In genomic region chr15:78786411-78786818, GRCm38 (mm10) we compare ENCODE assay signal across 10 mouse cellular contexts. TPM values are rescaled to one million over a fixed set of nuclear protein-coding genes. Genes with fewer than 3 reads are reported as not detected.
DNase-seq lines count a peak whose midpoint lies in the region; ATAC-seq and TF ChIP-seq lines count a peak whose summit lies in the region.
"Had no signal": no experiment of that assay in that cellular context is flagged by ENCODE, and none has a peak within 500 bp of the region (broad histone marks: within the 10 kb centered on the region; RNA-seq: fewer than 3 reads in every experiment).

No protein-coding gene starts in this region.

- H3K36me3 ChIP-seq in embryonic facial prominence, embryonic 14.5 days (ENCODE audit: control insufficient read depth, insufficient read depth, low read length), result no peaks in the 10 kb centered on the region
- peaks cover 17% of the 10 kb centered on the region; the same call in 1 of the 2 replicates for H3K36me3 ChIP-seq in heart, postnatal 0 days (replicated peaks; ENCODE audit: control insufficient read depth, insufficient read depth, low read length)

- no peak for TF ChIP-seq EP300 in heart, postnatal 0 days (IDR thresholded peaks at IDR 0.05; ENCODE audit: low read depth)

- no peaks in the 10 kb centered on the region for H3K4me1 ChIP-seq in embryonic facial prominence, embryonic 14.5 days (ENCODE audit: control insufficient read depth, insufficient read depth, low read length)
- H3K4me1 ChIP-seq in heart, postnatal 0 days (ENCODE audit: control insufficient read depth, insufficient read depth), result peaks cover 12% of the 10 kb centered on the region

- ATAC-seq in embryonic facial prominence, embryonic 14.5 days (ENCODE audit: low read depth), result no peak
- ATAC-seq in heart, postnatal 0 days (ENCODE audit: insufficient read depth, low read depth), result no peak
- ATAC-seq in frontal cortex, adult (ENCODE audit: low TSS enrichment), result no peak

- H3K9me3 ChIP-seq in embryonic facial prominence, embryonic 14.5 days (ENCODE audit: control insufficient read depth, low read length), result no peaks in the 10 kb centered on the region
- H3K9me3 ChIP-seq in heart, postnatal 0 days (replicated peaks; ENCODE audit: control insufficient read depth, low read length), result no peaks in the 10 kb centered on the region

- peak overlapping the region; percentile 35; the same call in 1 of the 2 replicates for H3K27ac ChIP-seq in embryonic facial prominence, embryonic 14.5 days (replicated peaks; ENCODE audit: low read depth, low read length)
- peak overlapping the region; percentile 83 for H3K27ac ChIP-seq in heart, postnatal 0 days (ENCODE audit: low read depth)

- TF ChIP-seq CTCF in heart, postnatal 0 days (IDR thresholded peaks at IDR 0.05; ENCODE audit: low read depth), result no peak

- DNase-seq in kidney, postnatal 10 days, result peak; percentile 19
- no peak for DNase-seq in kidney, adult 18-20 months
- DNase-seq in embryonic facial prominence, embryonic 14.5 days (ENCODE audit: low spot score), result no peak
- DNase-seq in heart, postnatal 0 days (ENCODE audit: low spot score), result peak; percentile 39
- DNase-seq in lung, postnatal 36 days, result peak; percentile 69
- no peak for DNase-seq in thymus, postnatal 36 days
- DNase-seq in embryo, embryonic 10.5 days (ENCODE audit: low spot score), result no peak

- no peak overlapping the region for H3K4me3 ChIP-seq in embryonic facial prominence, embryonic 14.5 days (ENCODE audit: low read depth, low read length)
- H3K4me3 ChIP-seq in heart, postnatal 0 days (ENCODE audit: low read depth, low read length), result no peak overlapping the region

- no peaks in the 10 kb centered on the region for H3K27me3 ChIP-seq in embryonic facial prominence, embryonic 14.5 days (replicated peaks; ENCODE audit: control insufficient read depth, insufficient read depth, low read length)
- no peaks in the 10 kb centered on the region for H3K27me3 ChIP-seq in heart, postnatal 0 days (ENCODE audit: control insufficient read depth, insufficient read depth, low read length)

- WGBS in embryonic facial prominence, embryonic 14.5 days, result 71% methylated on average over 9 of the region's 9 CpGs
- 70% methylated on average over 9 of the region's 9 CpGs for WGBS in heart, postnatal 0 days

- H3K9ac ChIP-seq in embryonic facial prominence, embryonic 14.5 days (ENCODE audit: low read depth, low read length), result 0 out of 2 replicates have a peak overlapping the region, but pooled peaks have one; percentile 3
- H3K9ac ChIP-seq in heart, postnatal 0 days (replicated peaks; ENCODE audit: low read depth, low read length), result no peak overlapping the region

- H3K4me2 ChIP-seq in embryonic facial prominence, embryonic 14.5 days (ENCODE audit: low read depth, low read length), result no peak overlapping the region
- H3K4me2 ChIP-seq in heart, postnatal 0 days (ENCODE audit: low read depth, low read length), result no peak overlapping the region
- H3K4me2 ChIP-seq: liver, embryonic 11.5 days had no signal

RNA-seq across cellular contexts. Expression of gene Mfng, which starts 13.1 kb away (rescaled TPM):
- 13.6 and 13.7 TPM in 2 replicates for polyA plus RNA-seq in embryonic facial prominence, embryonic 14.5 days (2014; fragmentation: Nextera tagmentation; extraction: Ambion mirVana)
- total RNA-seq in heart, postnatal 0 days (2014; rRNA removed; ENCODE audit: low replicate concordance), result 12.9 and 13.1 TPM in 2 replicates
- polyA plus RNA-seq in heart, postnatal 0 days (2015; fragmentation: Nextera tagmentation; extraction: Ambion mirVana), result 13.0 and 13.4 TPM in 2 replicates

RNA-seq across cellular contexts. Expression of gene Card10, which starts 16.4 kb away (rescaled TPM):
- 6.1 and 6.3 TPM in 2 replicates for polyA plus RNA-seq in embryonic facial prominence, embryonic 14.5 days (2014; fragmentation: Nextera tagmentation; extraction: Ambion mirVana)
- 2.7 and 6.4 TPM in 2 replicates for total RNA-seq in heart, postnatal 0 days (2014; rRNA removed; ENCODE audit: low replicate concordance)
- polyA plus RNA-seq in heart, postnatal 0 days (2015; fragmentation: Nextera tagmentation; extraction: Ambion mirVana), result 4.0 and 4.6 TPM in 2 replicates
- total RNA-seq: MEL had no signal

RNA-seq across cellular contexts. Expression of gene Cdc42ep1, which starts 56.0 kb away (rescaled TPM):
- 30.8 and 36.1 TPM in 2 replicates for polyA plus RNA-seq in embryonic facial prominence, embryonic 14.5 days (2014; fragmentation: Nextera tagmentation; extraction: Ambion mirVana)
- total RNA-seq in heart, postnatal 0 days (2014; rRNA removed; ENCODE audit: low replicate concordance), result 44.7 and 52.5 TPM in 2 replicates
- polyA plus RNA-seq in heart, postnatal 0 days (2015; fragmentation: Nextera tagmentation; extraction: Ambion mirVana), result 27.1 and 27.4 TPM in 2 replicates

Comparison
In these comparisons a context has a peak if more than half of its experiments do, and no peak if none do; other contexts are left out.
1. DNase-seq: peak in kidney, postnatal 10 days (single experiment), heart, postnatal 0 days (single experiment) and lung, postnatal 36 days (single experiment); none in kidney, adult 18-20 months (single experiment), embryonic facial prominence, embryonic 14.5 days (single experiment), thymus, postnatal 36 days (0 of 2) and embryo, embryonic 10.5 days (single experiment).